Mouse (Mus musculus) forebrain, embryonic 11.5 days (tissue): ENCODE measurements at regions not wholly inside any gene's neighbourhood (a gene's known extent, or its start where the extent isn't known, plus 50 kb on each side); places are given as distances from the start of the nearest gene placed in this dataset.
A peak's percentile ranks its signal among the peaks of the same experiment; 100 is the strongest.

Experiments
- ATAC-seq: fragments of 200-750 bp; cut with Nextera tagmentation; replicated peaks from 2 replicates; pipeline ENCODE4 v1.8.0; 2017; ENCODE audit warnings: moderate TSS enrichment; ENCODE audit not compliant: low FRiP score
- DNase-seq: peaks from one replicate; pipeline ENCODE4 v3.0.0-alpha.2; 2017; ENCODE audit warnings: low spot score
- H3K27ac ChIP-seq: fragments of 300-500 bp; sonication (generic); 2 replicates; pipeline ENCODE4 v1.5.1; 2014; ENCODE audit warnings: low read depth, low read length
- H3K27me3 ChIP-seq: fragments of 300-500 bp; sonication (generic); 2 replicates; pipeline ENCODE4 v1.6.1; 2014; ENCODE audit warnings: mild to moderate bottlenecking, low read length, mixed read lengths; ENCODE audit not compliant: control insufficient read depth, insufficient read depth
- H3K36me3 ChIP-seq: fragments of 300-500 bp; sonication (generic); 2 replicates; pipeline ENCODE4 v1.6.1; 2014; ENCODE audit warnings: mild to moderate bottlenecking, low read length, moderate library complexity, mixed read lengths; ENCODE audit not compliant: control insufficient read depth, insufficient read depth
- H3K4me1 ChIP-seq: fragments of 300-500 bp; sonication (generic); replicated peaks from 2 replicates; pipeline ENCODE4 v1.6.1; 2014; ENCODE audit warnings: low read length, mixed read lengths; ENCODE audit not compliant: control insufficient read depth, insufficient read depth
- H3K4me2 ChIP-seq: fragments of 300-500 bp; sonication (generic); 2 replicates; pipeline ENCODE4 v1.6.1; 2014; ENCODE audit warnings: low read depth, mild to moderate bottlenecking, low read length, moderate library complexity, mixed read lengths; ENCODE audit not compliant: severe bottlenecking
- H3K4me3 ChIP-seq: fragments of 300-500 bp; sonication (generic); 2 replicates; pipeline ENCODE4 v1.5.1; 2014; ENCODE audit warnings: low read depth, low read length
- H3K9ac ChIP-seq: fragments of 300-500 bp; sonication (generic); 2 replicates; pipeline ENCODE4 v1.6.1; 2014; ENCODE audit warnings: low read length
- H3K9me3 ChIP-seq: fragments of 300-500 bp; sonication (generic); 2 replicates; pipeline ENCODE4 v1.6.1; 2016; ENCODE audit warnings: low read length, mixed read lengths; ENCODE audit not compliant: control insufficient read depth
- WGBS: fragments of 180-500 bp; shearing (Covaris S2); extraction: QIAGEN DNeasy Blood & Tissue Kit; methylation state at CpG from one replicate; pipeline ENCODE4 v1.1.7; 2014; 5-methylcytosine and 5-hydroxymethylcytosine counted together

DNA sequence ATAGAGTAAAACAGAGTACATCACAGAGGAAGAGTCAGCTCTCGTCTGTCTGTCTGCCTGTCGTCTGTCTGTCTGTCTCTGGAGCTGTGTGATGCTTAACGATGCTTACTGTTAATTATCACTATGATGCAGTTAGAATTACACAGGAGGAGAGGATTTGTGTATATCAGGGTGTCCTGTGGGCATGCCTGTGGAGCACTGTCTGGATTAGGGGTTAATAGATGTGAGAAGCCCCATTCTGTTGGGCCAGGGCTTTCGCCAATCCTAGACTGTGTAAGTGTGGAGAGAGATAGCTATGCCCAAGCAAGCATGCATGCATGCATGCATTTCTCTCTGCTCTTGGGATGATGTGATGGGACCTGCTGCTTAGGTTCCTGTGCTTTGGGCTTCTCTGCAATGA, 218.0 kb upstream of the Nr5a2 start:
- DNase-seq, result no peak

DNA sequence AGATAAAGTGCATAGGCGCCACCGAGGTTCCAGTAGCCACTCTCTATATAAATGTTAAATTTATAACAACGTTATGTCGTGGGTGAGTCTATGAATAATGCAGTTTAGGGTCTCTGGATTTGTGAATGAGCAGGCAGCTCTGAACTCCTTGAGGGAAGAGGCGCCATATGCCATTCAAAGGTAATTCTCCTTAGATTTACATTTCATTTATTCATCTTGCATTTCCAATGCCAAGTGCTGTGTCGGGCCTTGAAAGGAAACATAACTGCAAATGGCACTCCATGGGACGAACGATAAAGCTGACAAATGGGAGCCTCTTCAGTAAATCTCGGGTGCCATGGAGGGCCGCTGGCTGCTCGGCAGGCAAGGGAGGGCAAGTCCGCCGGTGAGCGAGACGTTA, 216.4 kb upstream of the Nr5a2 start:
- Histone ChIP-seq H3K4me3 (no peak overlapping the region), H3K9ac (no peak overlapping the region), H3K4me1 (no peaks in the 10 kb centered on the region), H3K27ac (no peak overlapping the region), H3K4me2 (no peak overlapping the region), H3K9me3 (no peaks in the 10 kb centered on the region), H3K27me3 (no peaks in the 10 kb centered on the region), H3K36me3 (no peaks in the 10 kb centered on the region)
- 85% methylated on average over 15 of the region's 15 CpGs for WGBS
- DNase-seq, result no peak
- no peak for ATAC-seq

More for the DNA sequence above, 218.0 kb upstream of the Nr5a2 start:
- WGBS, result 89% methylated on average over 4 of the region's 4 CpGs
- Histone ChIP-seq H3K4me3 (no peak overlapping the region), H3K4me1 (no peaks in the 10 kb centered on the region), H3K4me2 (no peak overlapping the region), H3K9me3 (no peaks in the 10 kb centered on the region), H3K9ac (no peak overlapping the region), H3K36me3 (no peaks in the 10 kb centered on the region), H3K27me3 (no peaks in the 10 kb centered on the region), H3K27ac (no peak overlapping the region)
- ATAC-seq, result no peak

DNA sequence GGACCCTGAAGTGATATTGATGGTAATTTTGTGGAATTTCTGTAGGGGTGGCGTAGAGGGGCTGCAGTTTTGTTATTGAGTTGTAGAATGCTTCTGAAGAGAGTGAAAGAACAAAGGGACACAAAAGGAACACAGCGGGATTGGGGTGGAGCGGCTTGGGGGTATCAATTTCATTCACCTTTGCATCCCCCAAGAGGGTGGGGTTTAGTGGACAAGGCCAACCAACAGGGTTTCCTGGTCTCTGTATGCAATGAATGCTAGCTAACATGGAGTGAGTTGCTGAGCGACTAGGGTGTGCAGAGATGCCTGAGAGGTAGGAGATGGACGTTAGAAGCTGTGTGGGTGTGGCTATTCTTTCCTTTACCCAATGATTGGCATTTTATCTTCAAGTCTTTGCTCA, 213.8 kb upstream of the Nr5a2 start:
- no peak for DNase-seq
- WGBS, result 43% methylated on average over 5 of the region's 5 CpGs
- H3K4me2 ChIP-seq, result no peak overlapping the region
- no peaks in the 10 kb centered on the region for H3K36me3 ChIP-seq
- H3K9me3 ChIP-seq, result no peaks in the 10 kb centered on the region
- no peak for ATAC-seq
- no peak overlapping the region for H3K9ac ChIP-seq
- no peak overlapping the region for H3K27ac ChIP-seq
- H3K27me3 ChIP-seq, result no peaks in the 10 kb centered on the region
- no peaks in the 10 kb centered on the region for H3K4me1 ChIP-seq
- no peak overlapping the region for H3K4me3 ChIP-seq

DNA sequence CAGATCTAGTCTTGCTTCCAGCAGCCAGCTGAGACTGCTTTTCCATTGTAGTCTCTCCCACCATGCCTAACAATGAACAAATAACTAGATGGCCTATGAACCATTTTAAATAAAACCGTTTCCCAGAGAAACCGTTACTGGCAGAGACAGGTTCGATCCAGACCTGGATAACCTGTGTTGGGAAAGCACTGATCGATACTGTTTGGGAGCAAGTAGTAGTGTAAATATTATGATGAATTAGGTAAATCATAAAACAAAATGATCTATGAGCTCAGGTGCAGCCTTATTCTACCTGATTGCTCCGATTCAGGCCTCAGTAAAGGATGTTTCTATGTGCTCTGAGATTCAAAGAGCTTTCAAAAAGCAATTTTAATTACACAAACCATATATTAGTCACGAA, 211.9 kb upstream of the Nr5a2 start:
- no peaks in the 10 kb centered on the region for H3K27me3 ChIP-seq
- 91% methylated on average over 6 of the region's 6 CpGs for WGBS
- ATAC-seq, result no peak
- no peaks in the 10 kb centered on the region for H3K9me3 ChIP-seq
- H3K4me1 ChIP-seq, result no peaks in the 10 kb centered on the region
- H3K36me3 ChIP-seq, result no peaks in the 10 kb centered on the region
- H3K4me2 ChIP-seq, result no peak overlapping the region
- no peak overlapping the region for H3K27ac ChIP-seq
- H3K4me3 ChIP-seq, result no peak overlapping the region
- H3K9ac ChIP-seq, result no peak overlapping the region
- DNase-seq, result no peak

DNA sequence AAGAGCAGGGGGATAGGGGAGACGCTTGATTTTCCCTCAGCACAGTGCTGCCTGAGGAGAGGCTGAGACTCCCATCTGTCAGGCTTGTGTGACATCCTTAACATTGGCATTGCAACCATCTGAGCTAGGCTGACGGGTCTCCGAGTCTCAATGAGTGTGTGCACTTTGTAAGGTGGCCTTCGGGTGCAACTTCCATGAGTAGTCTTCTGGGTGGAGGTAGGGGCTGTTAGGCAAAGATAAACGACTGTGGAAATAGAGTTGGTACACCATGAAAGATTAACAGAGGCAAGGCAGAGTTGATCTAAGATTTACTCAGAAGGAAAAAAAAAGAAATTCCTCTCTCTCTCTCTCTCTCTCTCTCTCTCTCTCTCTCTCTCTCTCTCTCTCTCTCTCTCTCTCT, 211.2 kb upstream of the Nr5a2 start:
- no peaks in the 10 kb centered on the region for H3K4me1 ChIP-seq
- H3K9ac ChIP-seq, result no peak overlapping the region
- H3K4me3 ChIP-seq, result no peak overlapping the region
- WGBS, result 81% methylated on average over 5 of the region's 5 CpGs
- no peaks in the 10 kb centered on the region for H3K27me3 ChIP-seq
- DNase-seq (no peak), ATAC-seq (no peak)
- no peaks in the 10 kb centered on the region for H3K9me3 ChIP-seq
- no peaks in the 10 kb centered on the region for H3K36me3 ChIP-seq
- no peak overlapping the region for H3K4me2 ChIP-seq
- no peak overlapping the region for H3K27ac ChIP-seq

DNA sequence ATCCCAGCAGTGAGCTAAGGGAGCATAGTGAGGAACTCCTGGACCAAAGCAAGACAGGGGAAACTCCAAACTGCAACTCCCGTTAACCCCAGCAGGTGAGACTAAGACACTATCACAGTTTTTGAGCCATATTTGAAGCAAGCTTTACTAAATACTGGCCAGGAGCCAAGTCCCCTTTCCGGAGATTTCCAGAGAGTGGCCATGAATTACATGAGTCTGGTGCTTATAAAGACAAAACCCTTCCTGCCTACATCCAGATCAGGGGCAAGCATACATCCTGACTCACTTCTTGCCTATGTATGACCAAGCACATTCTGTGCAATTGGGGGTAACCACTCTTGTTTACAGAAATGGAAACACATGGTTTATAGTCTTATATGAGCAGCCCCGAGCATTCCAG, 187.6 kb upstream of the Nr5a2 start:
- H3K27ac ChIP-seq, result no peak overlapping the region
- no peaks in the 10 kb centered on the region for H3K36me3 ChIP-seq
- H3K4me2 ChIP-seq, result no peak overlapping the region
- no peak for ATAC-seq
- H3K4me1 ChIP-seq, result no peaks in the 10 kb centered on the region
- H3K27me3 ChIP-seq, result no peaks in the 10 kb centered on the region
- H3K4me3 ChIP-seq, result no peak overlapping the region
- DNase-seq, result no peak
- H3K9ac ChIP-seq, result no peak overlapping the region
- H3K9me3 ChIP-seq, result no peaks in the 10 kb centered on the region
- 91% methylated on average over 3 of the region's 3 CpGs for WGBS

DNA sequence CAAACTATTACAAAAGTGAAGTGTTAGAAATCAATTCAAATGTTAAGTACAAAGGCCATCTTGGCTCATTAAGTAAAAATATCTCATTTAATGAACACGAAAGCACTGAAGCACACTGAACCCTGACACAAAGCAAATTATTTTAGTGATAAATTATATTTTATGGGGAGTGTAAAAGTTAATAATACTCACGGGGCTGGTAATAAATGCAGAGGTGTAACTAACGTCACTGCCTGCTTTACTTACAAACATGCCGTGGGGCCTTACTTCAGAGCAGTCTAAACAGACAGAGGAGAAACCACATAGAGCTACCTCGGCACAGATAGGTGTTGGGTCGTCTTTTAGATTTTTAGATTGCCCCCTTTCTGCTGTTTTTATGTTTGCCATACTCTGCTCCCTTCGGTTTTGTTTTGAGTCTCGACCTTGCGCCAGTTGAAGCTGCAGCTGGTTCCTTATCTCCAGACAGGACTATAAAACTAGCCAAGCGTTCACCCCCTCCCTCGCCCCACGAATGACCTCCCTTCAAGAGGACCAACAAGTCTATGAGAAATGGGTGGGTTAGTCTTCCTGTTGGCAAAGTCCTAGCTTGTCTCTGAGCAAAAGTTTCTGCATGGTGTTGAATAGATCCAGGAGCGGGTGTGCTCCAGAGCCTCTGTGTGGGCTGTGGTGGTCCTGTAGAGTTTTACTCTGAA, 181.8 kb upstream of the Nr5a2 start:
- Histone ChIP-seq H3K36me3 (no peaks in the 10 kb centered on the region), H3K4me1 (no peaks in the 10 kb centered on the region), H3K9me3 (no peaks in the 10 kb centered on the region), H3K27ac (no peak overlapping the region), H3K9ac (no peak overlapping the region), H3K27me3 (no peaks in the 10 kb centered on the region), H3K4me2 (no peak overlapping the region), H3K4me3 (no peak overlapping the region)
- ATAC-seq, result no peak
- 88% methylated on average over 13 of the region's 13 CpGs for WGBS
- no peak for DNase-seq

DNA sequence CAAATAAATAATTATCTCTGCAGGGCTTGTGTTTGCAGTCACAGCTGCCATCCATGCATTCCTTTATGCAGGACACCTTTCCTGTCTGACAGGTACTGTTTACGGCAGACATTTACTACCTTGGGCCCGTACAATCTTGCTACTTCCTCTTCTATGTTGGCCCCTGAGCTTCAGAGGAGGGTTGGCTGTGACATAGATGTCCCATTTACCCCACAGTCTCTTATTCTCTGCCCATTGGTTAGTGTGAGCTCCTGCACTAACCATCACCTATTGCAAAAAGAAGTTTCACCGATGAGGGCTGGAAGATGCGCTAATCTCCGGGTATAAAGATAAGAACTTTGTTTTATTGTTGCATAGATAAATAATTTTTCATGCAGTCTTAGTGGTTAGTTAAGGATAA, 181.1 kb upstream of the Nr5a2 start:
- DNase-seq (no peak), ATAC-seq (no peak)
- H3K9ac ChIP-seq, result no peak overlapping the region
- 91% methylated on average over 5 of the region's 5 CpGs for WGBS
- no peak overlapping the region for H3K4me3 ChIP-seq
- no peaks in the 10 kb centered on the region for H3K36me3 ChIP-seq
- H3K4me1 ChIP-seq, result no peaks in the 10 kb centered on the region
- no peaks in the 10 kb centered on the region for H3K9me3 ChIP-seq
- no peak overlapping the region for H3K27ac ChIP-seq
- no peaks in the 10 kb centered on the region for H3K27me3 ChIP-seq
- H3K4me2 ChIP-seq, result no peak overlapping the region

DNA sequence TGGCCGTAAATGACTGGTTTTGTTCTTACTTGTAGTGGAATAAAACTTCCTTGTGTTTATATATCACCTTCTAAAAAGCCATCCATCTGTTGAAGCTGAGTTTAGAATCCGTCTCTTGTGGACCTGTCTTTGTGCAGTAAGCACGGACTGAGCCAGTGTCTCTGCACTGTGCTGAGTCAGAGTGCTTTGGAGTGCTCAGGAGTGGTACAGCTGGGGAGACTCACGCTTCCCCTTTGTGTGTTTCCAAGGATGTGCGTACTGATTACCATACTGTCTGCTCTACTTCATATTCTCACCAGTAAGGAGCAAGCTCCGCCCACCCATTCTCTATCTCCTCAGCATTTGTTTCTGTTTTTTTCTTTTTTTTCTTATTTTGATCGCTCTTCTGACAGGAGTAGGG, 175.9 kb upstream of the Nr5a2 start:
- ATAC-seq, result 0 out of 2 replicates have a peak, but pooled peaks have one; percentile 46
- H3K27ac ChIP-seq, result no peak overlapping the region
- no peak overlapping the region for H3K4me2 ChIP-seq
- no peaks in the 10 kb centered on the region for H3K9me3 ChIP-seq
- H3K4me1 ChIP-seq, result no peaks in the 10 kb centered on the region
- H3K4me3 ChIP-seq, result no peak overlapping the region
- H3K9ac ChIP-seq, result no peak overlapping the region
- WGBS, result 81% methylated on average over 7 of the region's 7 CpGs
- no peaks in the 10 kb centered on the region for H3K36me3 ChIP-seq
- H3K27me3 ChIP-seq, result no peaks in the 10 kb centered on the region
- no peak for DNase-seq
